Mouse (Mus musculus) lung, embryonic 15.5 days (tissue): Measurements from ENCODE around the gene Wbp2. TPM values are rescaled to one million over a fixed set of nuclear protein-coding genes. Genes with fewer than 3 reads are reported as not detected.
A peak's percentile ranks its signal among the peaks of the same experiment; 100 is the strongest.

Source experiments
- ATAC-seq: fragments of 200-750 bp; cut with Nextera tagmentation; 2 replicates; pipeline ENCODE4 v1.8.0; 2017; ENCODE audit warnings: moderate number of reproducible peaks, borderline replicate concordance; ENCODE audit not compliant: low FRiP score, low TSS enrichment; ENCODE audit errors: extremely low read depth
- H3K27ac ChIP-seq: fragments of 300-500 bp; sonication (generic); 2 replicates; pipeline ENCODE4 v1.5.1; 2015; ENCODE audit warnings: moderate library complexity, mild to moderate bottlenecking, inconsistent platforms
- H3K27me3 ChIP-seq: fragments of 300-500 bp; sonication (generic); 2 replicates; pipeline ENCODE4 v1.6.1; 2015; ENCODE audit warnings: inconsistent platforms
- H3K36me3 ChIP-seq: fragments of 300-500 bp; sonication (generic); 2 replicates; pipeline ENCODE4 v1.6.1; 2015; ENCODE audit warnings: inconsistent platforms
- H3K4me1 ChIP-seq: fragments of 300-500 bp; sonication (generic); 2 replicates; pipeline ENCODE4 v1.6.1; 2015; ENCODE audit warnings: inconsistent platforms
- H3K4me2 ChIP-seq: fragments of 300-500 bp; sonication (generic); 2 replicates; pipeline ENCODE4 v1.6.1; 2015; ENCODE audit warnings: inconsistent platforms, mild to moderate bottlenecking, moderate library complexity
- H3K4me3 ChIP-seq: fragments of 300-500 bp; sonication (generic); 2 replicates; pipeline ENCODE4 v1.5.1; 2015; ENCODE audit warnings: mild to moderate bottlenecking, inconsistent platforms
- H3K9ac ChIP-seq: fragments of 300-500 bp; sonication (generic); 2 replicates; pipeline ENCODE4 v1.6.1; 2015; ENCODE audit warnings: inconsistent platforms
- H3K9me3 ChIP-seq: fragments of 300-500 bp; sonication (generic); 2 replicates; pipeline ENCODE4 v1.6.1; 2016; ENCODE audit warnings: inconsistent platforms
- WGBS: fragments of 180-500 bp; shearing (Covaris S2); methylation state at CpG from one replicate; pipeline ENCODE4 v1.1.7; 2015; 5-methylcytosine and 5-hydroxymethylcytosine counted together
- polyA plus RNA-seq: library from polyadenylated mRNA; unstranded; fragments of >200 nt; fragmentation: Nextera tagmentation; extraction: Ambion mirVana; gene quantifications from 2 replicates; pipeline ENCODE4 v1.2.1, GENCODE M21; 2015

Wbp2 gene
- polyA plus RNA-seq, 1 experiment from 2014 or later = 67.9 TPM

GRCm38 (mm10) chr11:116072608-116073007, 14.2 kb downstream of the Wbp2 start:
- H3K4me3 ChIP-seq = no peak overlapping the region
- no peaks in the 10 kb centered on the region for H3K36me3 ChIP-seq
- no peak for ATAC-seq
- no peak overlapping the region for H3K27ac ChIP-seq
- peaks cover 7% of the 10 kb centered on the region; the same call in 1 of the 2 replicates for H3K4me1 ChIP-seq
- H3K9me3 ChIP-seq = no peaks in the 10 kb centered on the region
- no peaks in the 10 kb centered on the region for H3K27me3 ChIP-seq
- no peak overlapping the region for H3K4me2 ChIP-seq
- WGBS = 55% methylated on average over 3 of the region's 3 CpGs
- H3K9ac ChIP-seq = no peak overlapping the region

- no peak overlapping the region for H3K27ac ChIP-seq
- no peaks in the 10 kb centered on the region for H3K4me1 ChIP-seq
- no peaks in the 10 kb centered on the region for H3K36me3 ChIP-seq
- 60% methylated on average over 5 of the region's 5 CpGs for WGBS
- no peak for ATAC-seq
- H3K4me2 ChIP-seq = no peak overlapping the region
- H3K9ac ChIP-seq = no peak overlapping the region
- no peaks in the 10 kb centered on the region for H3K9me3 ChIP-seq
- no peaks in the 10 kb centered on the region for H3K27me3 ChIP-seq
- no peak overlapping the region for H3K4me3 ChIP-seq
Measured at GRCm38 (mm10) chr11:116071510-116071909, 15.3 kb downstream of the Wbp2 start.

GRCm38 (mm10) chr11:116065345-116065744, 21.4 kb downstream of the Wbp2 start:
- WGBS = 75% methylated on average over 12 of the region's 12 CpGs
- peaks cover 13% of the 10 kb centered on the region for H3K36me3 ChIP-seq
- no peak for ATAC-seq
- H3K9me3 ChIP-seq = no peaks in the 10 kb centered on the region
- no peaks in the 10 kb centered on the region for H3K4me1 ChIP-seq
- H3K27me3 ChIP-seq = no peaks in the 10 kb centered on the region
- H3K27ac ChIP-seq = no peak overlapping the region
- no peak overlapping the region for H3K4me3 ChIP-seq
- H3K4me2 ChIP-seq = no peak overlapping the region
- H3K9ac ChIP-seq = no peak overlapping the region

- H3K27me3 ChIP-seq = no peaks in the 10 kb centered on the region
- H3K36me3 ChIP-seq = peaks cover 24% of the 10 kb centered on the region
- no peak for ATAC-seq
- no peak overlapping the region for H3K9ac ChIP-seq
- no peaks in the 10 kb centered on the region for H3K9me3 ChIP-seq
- no peak overlapping the region for H3K27ac ChIP-seq
- WGBS = 60% methylated on average over 23 of the region's 23 CpGs
- no peak overlapping the region for H3K4me2 ChIP-seq
- H3K4me3 ChIP-seq = no peak overlapping the region
- H3K4me1 ChIP-seq = no peaks in the 10 kb centered on the region
Measured at GRCm38 (mm10) chr11:116064187-116064867, 22.5 kb downstream of the Wbp2 start.

GRCm38 (mm10) chr11:116063562-116063961, 23.2 kb downstream of the Wbp2 start:
- H3K36me3 ChIP-seq = peaks cover 31% of the 10 kb centered on the region
- H3K27me3 ChIP-seq = no peaks in the 10 kb centered on the region
- H3K27ac ChIP-seq = no peak overlapping the region
- 55% methylated on average over 13 of the region's 13 CpGs for WGBS
- H3K4me3 ChIP-seq = no peak overlapping the region
- H3K4me1 ChIP-seq = no peaks in the 10 kb centered on the region
- ATAC-seq = no peak
- no peak overlapping the region for H3K4me2 ChIP-seq
- H3K9ac ChIP-seq = no peak overlapping the region
- no peaks in the 10 kb centered on the region for H3K9me3 ChIP-seq

- H3K9ac ChIP-seq = no peak overlapping the region
- no peak overlapping the region for H3K4me3 ChIP-seq
- H3K27me3 ChIP-seq = no peaks in the 10 kb centered on the region
- 66% methylated on average over 8 of the region's 8 CpGs for WGBS
- H3K9me3 ChIP-seq = no peaks in the 10 kb centered on the region
- no peak overlapping the region for H3K4me2 ChIP-seq
- H3K4me1 ChIP-seq = no peaks in the 10 kb centered on the region
- peaks cover 42% of the 10 kb centered on the region for H3K36me3 ChIP-seq
- no peak for ATAC-seq
- H3K27ac ChIP-seq = no peak overlapping the region
Measured at GRCm38 (mm10) chr11:116062521-116062920, 24.3 kb downstream of the Wbp2 start.

GRCm38 (mm10) chr11:116061641-116062415, 25.0 kb downstream of the Wbp2 start:
- 82% methylated on average over 13 of the region's 13 CpGs for WGBS

GRCm38 (mm10) chr11:116060596-116060995, 26.2 kb downstream of the Wbp2 start:
- Histone ChIP-seq H3K36me3 (peaks cover 60% of the 10 kb centered on the region), H3K27me3 (no peaks in the 10 kb centered on the region), H3K4me1 (no peaks in the 10 kb centered on the region), H3K4me3 (no peak overlapping the region), H3K27ac (peak overlapping the region; percentile 55), H3K4me2 (no peak overlapping the region), H3K9me3 (no peaks in the 10 kb centered on the region), H3K9ac (no peak overlapping the region)
- 68% methylated on average over 9 of the region's 9 CpGs for WGBS
- 0 out of 2 replicates have a peak, but pooled peaks have one; percentile 24 for ATAC-seq

More at GRCm38 (mm10) chr11:116061641-116062415, 25.0 kb downstream of the Wbp2 start:
- no peak for ATAC-seq
- no peak overlapping the region for H3K27ac ChIP-seq
- no peaks in the 10 kb centered on the region for H3K27me3 ChIP-seq
- H3K4me3 ChIP-seq = no peak overlapping the region
- H3K36me3 ChIP-seq = peaks cover 49% of the 10 kb centered on the region
- H3K4me1 ChIP-seq = no peaks in the 10 kb centered on the region
- H3K9ac ChIP-seq = no peak overlapping the region
- H3K4me2 ChIP-seq = no peak overlapping the region
- H3K9me3 ChIP-seq = no peaks in the 10 kb centered on the region

- Histone ChIP-seq H3K9me3 (no peaks in the 10 kb centered on the region), H3K4me3 (no peak overlapping the region), H3K27ac (no peak overlapping the region), H3K4me1 (no peaks in the 10 kb centered on the region), H3K36me3 (peaks cover 69% of the 10 kb centered on the region), H3K27me3 (no peaks in the 10 kb centered on the region), H3K9ac (no peak overlapping the region), H3K4me2 (no peak overlapping the region)
- 88% methylated on average over 11 of the region's 11 CpGs for WGBS
- ATAC-seq = no peak
Measured at GRCm38 (mm10) chr11:116059691-116060025, 27.1 kb downstream of the Wbp2 start.

GRCm38 (mm10) chr11:116058868-116059690, 27.7 kb downstream of the Wbp2 start:
- H3K4me1 ChIP-seq = no peaks in the 10 kb centered on the region
- no peak for ATAC-seq
- 89% methylated on average over 17 of the region's 17 CpGs for WGBS
- H3K4me2 ChIP-seq = no peak overlapping the region
- H3K4me3 ChIP-seq = no peak overlapping the region
- H3K27ac ChIP-seq = no peak overlapping the region
- no peak overlapping the region for H3K9ac ChIP-seq
- peaks cover 75% of the 10 kb centered on the region for H3K36me3 ChIP-seq
- no peaks in the 10 kb centered on the region for H3K27me3 ChIP-seq
- no peaks in the 10 kb centered on the region for H3K9me3 ChIP-seq

- Histone ChIP-seq H3K4me2 (no peak overlapping the region), H3K27ac (no peak overlapping the region), H3K27me3 (no peaks in the 10 kb centered on the region), H3K9me3 (no peaks in the 10 kb centered on the region), H3K9ac (no peak overlapping the region), H3K36me3 (peaks cover 83% of the 10 kb centered on the region), H3K4me3 (no peak overlapping the region), H3K4me1 (no peaks in the 10 kb centered on the region)
- no peak for ATAC-seq
- WGBS = 69% methylated on average over 12 of the region's 12 CpGs
Measured at GRCm38 (mm10) chr11:116058022-116058614, 28.7 kb downstream of the Wbp2 start.
